Mouse (Mus musculus) heart, postnatal 0 days (tissue): ENCODE data around the gene Cmip.

Experiments used
- CTCF ChIP-seq: IDR thresholded peaks from 2 replicates; pipeline ENCODE4 v1.5.1; 2016; ENCODE audit warnings: antibody characterized with exemption, control low read depth, low read depth
- EP300 ChIP-seq: IDR thresholded peaks from 2 replicates; pipeline ENCODE4 v1.6.1; 2016; ENCODE audit warnings: antibody characterized with exemption, low read depth

DNA sequence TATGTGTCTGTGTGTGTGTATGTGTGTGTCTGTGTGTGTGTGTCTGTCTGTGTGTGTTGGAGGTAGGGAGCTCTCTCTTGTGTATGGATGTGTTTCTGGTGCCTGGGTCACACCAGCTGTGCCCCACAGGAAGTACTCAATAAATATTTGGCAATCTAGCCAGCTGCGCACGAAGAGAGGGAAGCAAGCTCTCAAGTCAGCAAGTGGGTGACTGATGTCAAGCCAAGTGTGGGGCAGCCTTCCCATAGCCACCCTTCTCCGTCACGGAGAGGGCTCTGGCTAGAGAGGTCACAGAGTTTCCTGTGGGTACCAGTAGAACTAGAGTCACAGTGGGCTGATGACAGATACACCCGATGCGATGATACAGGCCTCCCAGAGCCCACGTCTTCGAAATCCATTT lies 110.6 kb downstream of the Cmip start:
- no peak for TF ChIP-seq CTCF
- no peak for TF ChIP-seq EP300
